Mouse (Mus musculus): ENCODE data around the gene Tm4sf1.

- TF ChIP-seq EP300 (IDR thresholded peaks at IDR 0.05; ENCODE audit: insufficient read depth, low read depth, low read length) (no peak), POLR2A (IDR thresholded peaks at IDR 0.05; ENCODE audit: insufficient read depth, low read depth, low read length) (no peak)
These were observed 41.2 kb upstream of the Tm4sf1 start for GRCm38 (mm10) chr3:57342976-57343375.

Measured in heart, adult 2 months (tissue).